Mouse (Mus musculus) c-Kit-positive CD71-positive TER-119-positive erythroid progenitor cells, embryonic 14.5 days (primary cell): ENCODE measurements around the gene Mybl2.

Experiments
- DNase-seq: peaks from one replicate; pipeline ENCODE4 v3.0.0-alpha.2; 2013; ENCODE audit warnings: low spot score

The Mybl2 gene

DNA sequence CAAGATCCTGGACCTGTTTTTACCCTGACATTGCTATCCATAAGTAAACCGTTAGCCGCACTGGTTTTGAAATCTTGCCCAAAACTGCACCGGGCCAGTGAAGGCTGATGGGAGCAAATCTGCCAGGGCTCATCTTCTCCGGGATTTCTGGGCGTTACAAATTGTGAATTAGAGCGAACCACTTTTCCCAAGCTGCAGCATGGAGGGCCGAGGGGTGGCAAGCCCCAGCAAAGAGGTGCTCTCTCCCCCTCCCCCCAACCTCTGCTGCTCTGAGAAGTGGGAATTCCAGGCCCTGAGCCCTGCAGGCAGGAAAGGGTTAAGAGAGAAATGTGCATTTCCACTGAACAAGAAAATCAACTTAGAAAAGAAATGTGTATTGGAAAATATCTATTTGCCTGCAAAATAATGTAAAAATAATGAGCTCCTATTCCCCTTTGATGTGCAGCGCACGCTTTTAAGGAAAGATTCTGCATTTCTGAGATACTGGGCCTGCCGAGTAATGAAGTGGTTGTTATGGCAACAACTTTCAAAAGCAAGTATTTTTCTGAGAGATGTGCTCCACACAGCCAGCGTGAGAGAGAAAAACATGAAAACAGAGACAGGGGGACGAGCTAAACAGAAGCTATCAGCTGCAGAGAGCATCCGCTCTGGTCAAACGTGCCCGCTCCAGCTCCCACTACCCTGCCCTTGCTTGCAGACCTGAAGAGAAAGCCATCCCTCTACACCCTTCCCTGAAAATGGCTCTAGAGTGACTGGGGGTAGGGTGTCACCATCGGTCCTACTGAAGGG, 57.1 kb downstream of the Mybl2 start:
- DNase-seq = no peak

GRCm38 (mm10) chr2:163120626-163121352, 66.3 kb downstream of the Mybl2 start:
- no peak for DNase-seq

GRCm38 (mm10) chr2:163121353-163121660, 66.8 kb downstream of the Mybl2 start:
- no peak for DNase-seq

DNA sequence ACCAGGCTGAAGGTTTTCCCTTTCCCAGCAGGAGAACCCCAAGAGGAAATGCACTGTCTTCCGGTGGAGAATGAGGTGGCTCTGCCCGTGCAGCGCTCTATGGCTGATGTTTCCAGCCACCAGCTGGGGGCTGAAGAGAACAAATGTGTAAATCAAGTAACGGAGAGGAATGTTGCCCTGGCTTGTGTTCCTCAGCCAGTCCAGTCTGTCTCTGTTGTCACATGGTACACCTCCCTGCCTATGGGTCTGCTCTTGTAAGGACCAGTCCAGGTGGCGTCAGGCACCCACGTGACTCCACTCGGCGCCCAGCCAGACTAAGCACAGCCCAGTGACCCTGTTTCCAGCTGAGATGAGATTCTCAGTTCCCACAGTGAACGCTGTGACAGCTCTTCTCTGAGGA, 67.8 kb downstream of the Mybl2 start:
- no peak for DNase-seq

GRCm38 (mm10) chr2:163123496-163123895, 69.0 kb downstream of the Mybl2 start:
- DNase-seq = no peak

GRCm38 (mm10) chr2:163130837-163131236, 76.3 kb downstream of the Mybl2 start:
- DNase-seq = no peak

DNA sequence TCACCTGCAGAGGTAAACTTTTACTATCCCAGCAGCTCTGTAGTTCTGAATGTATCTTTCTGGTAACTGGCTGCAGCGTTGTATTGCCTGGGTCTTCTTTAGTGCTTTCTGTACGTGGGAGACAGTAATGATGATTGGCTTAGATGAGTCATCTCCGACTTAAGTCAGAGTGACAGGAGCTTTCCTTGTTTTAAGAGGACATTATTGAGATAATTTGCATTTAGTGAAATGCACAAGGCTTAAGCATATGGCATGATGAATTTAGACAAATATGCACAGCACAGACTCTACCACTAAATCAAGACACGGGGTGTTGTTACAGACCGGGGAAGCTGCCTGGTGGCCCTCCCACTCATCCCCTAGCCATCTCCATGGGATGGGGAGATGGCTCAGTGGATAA, 77.8 kb downstream of the Mybl2 start:
- no peak for DNase-seq
